Mouse (Mus musculus) urinary bladder, adult 2 months (tissue): ENCODE measurements around the gene Ackr2. TPM values are rescaled to one million over a fixed set of nuclear protein-coding genes. Genes with fewer than 3 reads are reported as not detected.

Experiments
- DNase-seq: peaks from one replicate; pipeline ENCODE4 v3.0.0; 2022; ENCODE audit warnings: low spot score
- polyA plus RNA-seq: library from polyadenylated mRNA; depleted of rRNA; stranded (reverse); fragments of >200 nt; gene quantifications from 2 replicates; pipeline ENCODE4 v1.2.3, GENCODE M21; 2012; rRNA removed

The Ackr2 gene
- polyA plus RNA-seq, result 5.0 and 8.7 TPM in 2 replicates

DNA sequence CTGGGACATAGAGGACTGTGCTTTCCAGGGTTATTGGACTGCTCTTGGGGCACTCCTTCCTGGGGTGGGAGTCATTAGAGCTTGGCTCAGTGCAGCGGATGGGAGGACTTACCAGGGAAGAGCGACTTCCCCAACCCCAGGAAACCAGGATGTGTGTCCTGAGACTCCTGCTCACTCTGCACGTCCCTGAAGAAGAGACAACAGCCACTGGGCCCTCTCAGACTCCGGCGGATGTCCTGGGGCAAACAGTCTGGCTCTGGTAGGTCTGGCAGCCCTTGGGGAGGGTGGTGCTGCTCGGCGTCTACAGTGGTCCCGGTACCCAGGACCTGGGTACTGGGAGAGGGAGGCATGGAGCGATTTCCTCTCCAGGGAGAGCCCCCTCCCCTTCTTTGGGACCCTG is at the start of gene Ackr2:
Ackr2 (plus strand) TSS at position 111 of the 400 bp plus-strand sequence.
- DNase-seq, result peak; percentile 11

GRCm38 (mm10) chr9:121854246-121854645 is 43.9 kb upstream of the Ackr2 start:
- no peak for DNase-seq

GRCm38 (mm10) chr9:121856649-121857416 is 41.3 kb upstream of the Ackr2 start:
- no peak for DNase-seq

DNA sequence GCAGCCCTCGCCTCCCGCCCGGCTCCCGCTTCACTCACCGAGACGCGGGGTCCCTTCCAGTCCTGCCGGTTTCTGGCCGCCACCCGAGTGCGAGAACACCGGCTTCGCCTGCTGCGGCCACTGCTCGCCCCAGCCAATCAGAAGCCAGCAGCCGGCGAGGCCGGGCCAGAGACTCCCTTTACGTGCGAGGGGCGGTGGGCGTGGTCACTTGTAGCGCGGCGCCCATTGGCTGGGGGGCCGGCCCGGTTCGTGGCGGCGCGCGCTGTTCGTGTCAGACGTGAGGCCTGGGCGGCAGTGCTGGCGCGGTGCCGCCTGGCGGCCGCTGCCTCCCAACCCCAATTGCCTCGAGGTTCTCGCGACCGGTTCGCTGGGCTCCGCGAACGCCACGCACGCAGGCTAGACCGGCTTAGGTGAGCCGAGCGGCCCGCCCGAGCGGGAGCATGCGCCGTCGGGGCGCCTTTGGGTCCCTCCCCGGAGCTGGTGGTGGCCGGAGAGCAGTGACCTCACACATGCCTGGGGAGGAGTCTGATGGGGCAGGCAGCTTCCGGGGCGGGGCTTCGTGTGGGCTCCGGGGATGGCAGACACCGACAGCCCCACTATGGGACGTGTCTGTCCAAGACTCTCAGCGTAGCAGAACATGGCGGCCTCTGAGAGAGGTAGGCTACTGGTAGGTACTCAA is 40.5 kb upstream of the Ackr2 start:
- DNase-seq, result peak; percentile 99

GRCm38 (mm10) chr9:121858153-121858488 is 40.0 kb upstream of the Ackr2 start, which contains the start of gene Higd1a:
Higd1a (minus strand) TSS chr9:121858362.
- no peak for DNase-seq

- DNase-seq, result no peak
Measured at GRCm38 (mm10) chr9:121859345-121859744, 38.8 kb upstream of the Ackr2 start.

DNA sequence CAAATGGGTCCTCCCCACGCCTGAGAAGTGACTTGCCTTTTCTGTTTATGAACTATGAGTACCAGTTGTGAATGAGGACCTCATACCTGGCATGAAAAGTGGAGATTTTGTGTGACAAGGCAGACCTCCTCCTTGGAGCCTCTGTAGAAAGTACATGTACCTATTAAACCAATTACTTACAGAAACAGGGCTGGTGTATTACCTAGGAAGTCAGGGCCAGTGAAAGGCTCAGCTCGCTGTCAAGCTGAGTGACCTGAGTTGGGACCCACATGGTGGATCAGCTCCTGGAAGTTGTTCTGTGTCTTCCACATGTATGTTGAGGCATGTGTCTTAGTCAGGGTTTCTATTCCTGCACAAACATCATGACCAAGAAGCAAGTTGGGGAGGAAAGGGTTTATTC is 37.2 kb upstream of the Ackr2 start:
- no peak for DNase-seq

GRCm38 (mm10) chr9:121864837-121865236 is 33.3 kb upstream of the Ackr2 start:
- no peak for DNase-seq

DNA sequence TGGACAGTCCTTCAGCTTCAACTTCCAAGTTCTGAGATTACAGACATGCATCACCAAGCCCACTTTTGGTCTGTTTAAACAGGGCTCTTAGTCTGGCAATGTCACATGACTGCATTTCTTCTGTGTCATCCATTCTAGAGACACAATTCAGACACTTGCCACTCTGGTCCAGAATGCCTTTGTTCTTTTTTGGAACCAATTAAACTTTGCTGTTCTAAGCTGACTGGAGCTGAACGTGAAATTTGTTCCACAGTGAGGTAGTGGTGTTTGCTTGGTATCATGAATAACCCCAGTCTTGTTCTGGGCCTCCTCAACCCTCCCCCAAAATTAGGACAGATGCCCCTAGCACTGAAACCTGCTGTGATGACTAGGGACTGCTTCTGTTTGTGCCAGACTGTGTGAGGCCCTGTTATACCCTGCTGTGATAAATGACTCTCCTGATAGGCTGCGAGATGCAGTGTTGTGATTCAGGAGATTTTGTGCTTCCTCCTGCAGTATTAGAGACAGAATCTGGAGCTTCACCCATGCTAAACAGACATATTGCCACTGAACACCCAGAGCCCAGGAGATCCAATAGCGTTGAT is 32.6 kb upstream of the Ackr2 start:
- DNase-seq, result no peak

DNA sequence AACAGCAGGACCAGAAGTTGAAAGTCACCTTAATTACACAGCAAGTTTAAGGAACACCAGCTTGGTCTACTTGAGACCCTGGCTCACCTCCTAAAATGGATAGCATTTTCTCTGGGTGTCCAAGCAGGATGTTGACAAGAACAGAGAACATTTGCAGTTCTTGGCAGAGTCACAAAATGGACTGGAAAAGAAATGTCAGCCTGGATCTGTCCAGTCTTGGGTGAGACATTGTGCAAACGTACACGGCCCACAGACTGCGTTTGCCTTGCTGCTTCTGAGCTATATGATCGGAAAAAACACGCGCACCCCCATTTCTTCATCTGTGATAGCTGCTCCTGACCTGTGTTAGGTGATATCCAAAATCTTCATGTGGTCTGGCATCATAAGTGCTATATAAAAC is 30.5 kb upstream of the Ackr2 start:
- DNase-seq, result no peak

DNA sequence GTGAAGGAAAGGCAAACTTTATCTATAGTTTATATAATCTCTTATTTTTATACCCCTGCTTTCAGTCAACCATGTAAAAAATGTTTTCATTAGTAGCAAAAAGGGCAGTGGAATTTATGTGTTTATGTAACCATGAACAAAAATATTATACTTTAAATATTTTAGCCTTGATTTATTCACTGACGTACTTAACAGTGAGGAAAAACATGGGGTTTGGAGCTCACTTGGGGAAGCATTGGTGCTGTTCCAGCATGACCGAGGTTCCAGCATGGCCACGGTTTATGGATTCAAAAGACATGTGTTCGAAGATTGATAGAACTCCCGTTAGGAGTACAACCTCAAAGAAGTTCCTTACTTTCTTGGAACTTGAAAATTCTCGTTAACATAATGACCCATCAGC is 29.9 kb upstream of the Ackr2 start:
- no peak for DNase-seq

GRCm38 (mm10) chr9:121869432-121869831 is 28.7 kb upstream of the Ackr2 start:
- no peak for DNase-seq

DNA sequence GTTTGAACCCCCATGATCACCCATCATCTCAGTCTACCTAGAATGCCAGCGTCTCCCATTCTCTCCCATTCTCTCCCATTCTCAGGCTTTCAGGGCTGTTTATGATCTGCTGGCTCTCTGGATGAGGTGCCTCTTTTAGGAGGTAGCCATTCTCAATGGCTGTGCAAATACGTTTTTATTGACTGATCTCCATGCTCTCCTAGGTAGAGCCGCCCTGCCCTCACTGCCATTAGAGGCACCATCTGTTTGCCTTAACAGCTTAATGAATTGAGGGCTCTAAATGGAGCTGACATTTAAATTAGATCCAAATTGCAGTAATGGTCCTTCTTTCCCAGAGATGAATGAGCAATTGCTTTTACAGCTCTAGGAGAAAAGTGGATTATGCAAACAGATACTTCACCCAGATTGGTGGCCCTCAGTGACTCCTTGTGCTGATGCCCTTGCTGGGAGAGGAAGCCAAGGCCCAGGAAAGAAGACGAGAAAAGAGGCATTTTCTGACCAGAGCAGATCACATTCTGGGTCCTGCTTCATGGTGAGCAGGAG is 28.1 kb upstream of the Ackr2 start:
- DNase-seq, result no peak

- DNase-seq, result no peak
Measured at GRCm38 (mm10) chr9:121872062-121872683, 26.0 kb upstream of the Ackr2 start.

- DNase-seq, result no peak
Measured at GRCm38 (mm10) chr9:121873578-121873977, 24.6 kb upstream of the Ackr2 start.

DNA sequence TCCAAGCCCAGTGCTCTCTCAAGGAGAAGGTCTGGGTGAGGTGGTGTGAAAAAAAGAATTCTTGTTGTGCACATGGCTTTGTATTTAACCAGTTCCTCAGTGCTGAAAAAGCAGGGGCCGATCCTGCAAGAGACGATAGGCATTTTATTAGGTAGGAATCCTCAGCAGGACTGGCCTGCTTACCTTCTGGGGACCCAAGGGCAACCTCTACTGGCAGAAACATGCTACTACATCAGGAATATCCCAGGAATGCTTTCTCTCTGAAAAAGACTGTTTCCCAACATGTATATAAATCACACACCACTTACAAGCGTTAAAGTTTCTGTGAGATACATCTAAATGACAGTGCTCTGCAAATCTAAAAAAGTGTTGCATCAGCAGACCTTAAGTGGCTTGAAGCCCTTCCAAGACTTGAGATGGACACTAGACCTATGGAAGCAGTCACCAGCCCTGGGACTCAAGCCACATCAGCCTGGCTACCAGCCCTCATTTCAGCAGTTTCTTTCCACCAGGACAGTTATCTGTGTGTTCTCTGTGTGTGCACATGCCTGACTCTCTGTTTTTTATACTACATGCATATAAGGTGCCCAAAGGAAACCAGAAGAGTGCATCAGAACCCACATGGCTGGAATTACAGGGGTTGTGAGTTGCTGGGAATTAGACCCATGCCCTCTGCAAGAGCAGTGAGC is 21.0 kb upstream of the Ackr2 start:
- DNase-seq, result no peak

GRCm38 (mm10) chr9:121880840-121881239 is 17.3 kb upstream of the Ackr2 start:
- no peak for DNase-seq

- no peak for DNase-seq
Measured at GRCm38 (mm10) chr9:121881301-121881700, 16.9 kb upstream of the Ackr2 start.

DNA sequence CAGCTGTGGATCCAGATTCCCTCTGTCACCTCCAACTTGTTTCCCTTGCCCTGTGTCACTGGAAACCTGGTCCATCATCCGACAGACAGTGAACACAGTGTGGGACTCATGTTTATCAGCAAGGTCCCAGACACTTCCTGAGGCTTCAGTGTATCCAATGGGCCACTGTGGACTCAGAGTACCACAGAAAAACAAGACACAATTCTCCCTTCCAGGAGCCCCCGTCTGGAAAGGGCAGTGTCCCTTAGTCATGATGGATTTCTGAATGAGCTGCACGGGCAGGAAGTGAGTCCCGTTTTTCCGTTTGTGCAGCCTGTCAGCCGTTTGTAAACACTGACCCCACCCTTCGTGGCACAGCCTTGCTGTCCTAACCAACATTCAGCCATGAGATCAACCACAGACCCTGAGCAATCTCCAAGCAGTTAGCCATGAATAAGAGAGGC is 16.1 kb upstream of the Ackr2 start:
- DNase-seq, result no peak

- peak; percentile 28 for DNase-seq
Measured at GRCm38 (mm10) chr9:121889927-121890440, 8.2 kb upstream of the Ackr2 start.

GRCm38 (mm10) chr9:121890441-121890941 is 7.7 kb upstream of the Ackr2 start:
- peak; percentile 42 for DNase-seq
